Mouse (Mus musculus) liver, embryonic 18 days (tissue): ENCODE results near the gene Gm28171. TPM values are rescaled to one million over a fixed set of nuclear protein-coding genes. Genes with fewer than 3 reads are reported as not detected.

Experiments
- polyA plus RNA-seq: library from polyadenylated mRNA; depleted of rRNA; stranded (reverse); fragments of >200 nt; gene quantifications from 2 replicates; pipeline ENCODE4 v1.2.3, GENCODE M21; 2012; rRNA removed

The Gm28171 gene
- not detected in 2 replicates for polyA plus RNA-seq

GRCm38 (mm10) chrY:5793095-5793494, at the start of gene Gm28171:
Gene Gm28171 (plus strand): TSS chrY:5793395.

Other genes with a start within 250 kb of the Gm28171 start
- gene Gm21854, start 136.4 kb upstream of the Gm28171 start, polyA plus RNA-seq, result not detected in 2 replicates
- gene Gm20914, start 67.4 kb upstream of the Gm28171 start, polyA plus RNA-seq, result not detected in 2 replicates
- not detected in 2 replicates for gene Gm21778, start 149.1 kb downstream of the Gm28171 start, polyA plus RNA-seq